Mouse (Mus musculus) ES-E14 (cell line): ENCODE data around the gene Ndufa8. TPM values are rescaled to one million over a fixed set of nuclear protein-coding genes. Genes with fewer than 3 reads are reported as not detected.

Experiments used
- DNase-seq: peaks from one replicate; pipeline ENCODE4 v3.0.0-alpha.2; 2013; ENCODE audit warnings: low read depth, low spot score
- H3K27ac ChIP-seq: 2 replicates; pipeline ENCODE4 v1.5.1; 2012; ENCODE audit warnings: low read depth, mild to moderate bottlenecking, low read length, moderate library complexity, mixed read lengths; ENCODE audit not compliant: poor library complexity, insufficient read depth, severe bottlenecking
- H3K36me3 ChIP-seq: 2 replicates; pipeline ENCODE4 v1.6.1; 2012; ENCODE audit warnings: mild to moderate bottlenecking, low read length, moderate library complexity, mixed read lengths; ENCODE audit not compliant: control insufficient read depth, poor library complexity, insufficient read depth, severe bottlenecking
- H3K4me1 ChIP-seq, 2 experiments: fragments of 150-350 bp in 1 of 2; sonication (generic) in 1 of 2; 2 replicates each; pipeline ENCODE4 v1.6.1; 2012; ENCODE audit warnings: low read length in 2 of 2, mild to moderate bottlenecking in 1 of 2, mixed read lengths in 1 of 2; ENCODE audit not compliant: control insufficient read depth in 2 of 2, insufficient read depth in 2 of 2, poor library complexity in 1 of 2
- H3K4me3 ChIP-seq, 2 experiments: fragments of 150-350 bp in 1 of 2; sonication (generic) in 1 of 2; 2 replicates each; pipeline ENCODE4 v1.5.1; 2012; ENCODE audit warnings: low read length in 2 of 2, low read depth in 1 of 2, mild to moderate bottlenecking in 1 of 2, mixed read lengths in 1 of 2; ENCODE audit not compliant: insufficient read depth in 1 of 2, poor library complexity in 1 of 2, severe bottlenecking in 1 of 2
- H3K9ac ChIP-seq: 2 replicates; pipeline ENCODE4 v1.6.1; 2012; ENCODE audit warnings: low read depth, mild to moderate bottlenecking, low read length, mixed read lengths; ENCODE audit not compliant: poor library complexity, insufficient read depth, severe bottlenecking
- H3K9me3 ChIP-seq: fragments of 150-350 bp; sonication (generic); 2 replicates; pipeline ENCODE4 v1.6.1; 2012; ENCODE audit warnings: low read depth, mild to moderate bottlenecking, low read length; ENCODE audit not compliant: control insufficient read depth, insufficient read depth
- CHD2 ChIP-seq: IDR thresholded peaks from 2 replicates; pipeline ENCODE4 v1.6.1; 2014; ENCODE audit warnings: mild to moderate bottlenecking, low read depth, low read length, inconsistent platforms
- HCFC1 ChIP-seq: IDR thresholded peaks from 2 replicates; pipeline ENCODE4 v1.6.1; 2012; ENCODE audit warnings: low read length, inconsistent platforms, borderline replicate concordance; ENCODE audit not compliant: insufficient read depth
- MAFK ChIP-seq: IDR thresholded peaks from 2 replicates; pipeline ENCODE4 v1.6.1; 2014; ENCODE audit warnings: mild to moderate bottlenecking, low read depth, low read length, inconsistent platforms; ENCODE audit not compliant: insufficient read depth
- ZC3H11A ChIP-seq: IDR thresholded peaks from 2 replicates; pipeline ENCODE4 v1.6.1; 2012; ENCODE audit warnings: low read depth, mild to moderate bottlenecking, inconsistent platforms, low read length, borderline replicate concordance
- ZNF384 ChIP-seq: IDR thresholded peaks from 2 replicates; pipeline ENCODE4 v1.6.1; 2012; ENCODE audit warnings: low read depth, low read length, inconsistent platforms
- in situ Hi-C, 2 experiments: fragments of 600-800 bp; cut with MboI; formaldehyde crosslinking; loops; one replicate each; pipeline ENCODE4 v1.15.1; 2025; ENCODE audit warnings: low sequenced_read_pairs in 2 of 2, inconsistent platforms in 1 of 2; ENCODE audit not compliant: unreplicated experiment in 2 of 2
- total RNA-seq: library from RNA; depleted of rRNA; stranded (reverse); fragments of 300-350 nt; gene quantifications from 2 replicates; pipeline ENCODE4 v1.2.3, GENCODE M21; 2012

Ndufa8 gene
- total RNA-seq, 1 experiment, result 89.0 TPM

- Histone ChIP-seq H3K36me3 (no peaks in the 10 kb centered on the region), H3K9me3 (no peaks in the 10 kb centered on the region), H3K27ac (peak overlapping the region; percentile 41; the same call in 1 of the 2 replicates), H3K4me3 (no peak overlapping the region), H3K4me1 (peaks cover 0 to 2% of the 10 kb centered on the region in 2 experiments; a peak in 2 of 4 replicates), H3K9ac (no peak overlapping the region)
- in situ Hi-C loops, result loop anchor here in 1 of 2 experiments (10.0 kb wide), 1 partner anchor 192 kb away; no protein-coding TSS in a partner anchor
- DNase-seq, result peak; percentile 78
- TF ChIP-seq CHD2 (0 out of 2 replicates have a peak, but pooled peaks have one; percentile 41), ZC3H11A (no peak)
Measured at GRCm38 (mm10) chr2:36023291-36023690, 25.9 kb downstream of the Ndufa8 start.

GRCm38 (mm10) chr2:36021385-36022159 lies 27.6 kb downstream of the Ndufa8 start:
- peak; percentile 75 for DNase-seq
- Histone ChIP-seq H3K36me3 (no peaks in the 10 kb centered on the region), H3K9me3 (no peaks in the 10 kb centered on the region), H3K27ac (no peak overlapping the region), H3K9ac (no peak overlapping the region), H3K4me3 (no peak overlapping the region; a peak in 1 of 4 replicates), H3K4me1 (peaks cover 0 to 2% of the 10 kb centered on the region in 2 experiments; a peak in 2 of 4 replicates)
- TF ChIP-seq ZC3H11A (no peak), ZNF384 (no peak), CHD2 (no peak), HCFC1 (0 out of 2 replicates have a peak, but pooled peaks have one; percentile 20), MAFK (no peak)
- in situ Hi-C loops, result loop anchor here in 1 of 2 experiments (10.0 kb wide), 1 partner anchor 193 kb away; no protein-coding TSS in a partner anchor

- Histone ChIP-seq H3K9ac (no peak overlapping the region), H3K9me3 (no peaks in the 10 kb centered on the region), H3K4me3 (no peak overlapping the region), H3K36me3 (no peaks in the 10 kb centered on the region), H3K27ac (no peak overlapping the region), H3K4me1 (no peaks in the 10 kb centered on the region)
- in situ Hi-C loops, result no loop called here
- TF ChIP-seq HCFC1 (no peak), CHD2 (no peak), MAFK (no peak), ZC3H11A (no peak), ZNF384 (no peak)
- DNase-seq, result no peak
Measured at GRCm38 (mm10) chr2:36013010-36013409, 36.2 kb downstream of the Ndufa8 start.

- DNase-seq, result no peak
- in situ Hi-C loops, result no loop called here
- Histone ChIP-seq H3K4me1 (no peaks in the 10 kb centered on the region), H3K27ac (no peak overlapping the region), H3K4me3 (peak overlapping the region; percentile 46 to 71), H3K9ac (peak overlapping the region; percentile 25), H3K9me3 (no peaks in the 10 kb centered on the region), H3K36me3 (no peaks in the 10 kb centered on the region)
- no peak for TF ChIP-seq ZNF384
- no peak for TF ChIP-seq MAFK
- no peak for TF ChIP-seq CHD2
- no peak for TF ChIP-seq ZC3H11A
- no peak for TF ChIP-seq HCFC1
Measured at GRCm38 (mm10) chr2:36011331-36011825, 37.8 kb downstream of the Ndufa8 start.
